Mouse (Mus musculus): ENCODE measurements at regions not wholly inside any gene's neighbourhood (a gene's known extent, or its start where the extent isn't known, plus 50 kb on each side); places are given as distances from the start of the nearest gene placed in this dataset.

DNA sequence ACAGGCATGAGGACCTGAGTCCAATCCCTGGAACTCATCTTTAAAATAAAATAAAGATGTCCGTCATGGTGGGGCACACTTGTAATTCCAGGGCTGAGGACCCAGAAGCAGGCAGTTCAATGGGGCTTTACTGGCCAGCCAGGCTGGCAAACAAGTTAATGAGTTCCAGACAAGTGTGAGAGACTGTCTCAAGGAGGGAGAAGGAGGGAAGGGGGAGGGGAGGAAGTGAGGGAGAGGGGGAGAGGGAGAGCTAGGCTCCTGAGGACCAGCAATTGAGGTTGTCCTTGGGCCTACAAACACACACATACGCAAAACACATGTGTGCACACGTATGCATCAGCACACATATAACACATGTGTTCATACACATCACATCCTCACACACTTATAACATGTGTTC is 149.2 kb downstream of the Tmem132e start:
- Histone ChIP-seq H3K36me3 (ENCODE audit: control insufficient read depth, insufficient read depth, low read length) (no peaks in the 10 kb centered on the region), H3K27ac (ENCODE audit: low read depth, low read length) (no peak overlapping the region), H3K9me3 (ENCODE audit: control insufficient read depth, low read length) (no peaks in the 10 kb centered on the region), H3K9ac (ENCODE audit: low read length) (no peak overlapping the region), H3K4me2 (no peak overlapping the region), H3K27me3 (ENCODE audit: control insufficient read depth, insufficient read depth, low read length) (no peaks in the 10 kb centered on the region), H3K4me1 (ENCODE audit: control insufficient read depth, insufficient read depth, low read length) (no peaks in the 10 kb centered on the region), H3K4me3 (ENCODE audit: low read depth, low read length) (no peak overlapping the region)
- WGBS: 75% methylated on average over 3 of the region's 3 CpGs
- DNase-seq (ENCODE audit: low spot score, missing footprints) (no peak), ATAC-seq (ENCODE audit: low FRiP score) (no peak)

DNA sequence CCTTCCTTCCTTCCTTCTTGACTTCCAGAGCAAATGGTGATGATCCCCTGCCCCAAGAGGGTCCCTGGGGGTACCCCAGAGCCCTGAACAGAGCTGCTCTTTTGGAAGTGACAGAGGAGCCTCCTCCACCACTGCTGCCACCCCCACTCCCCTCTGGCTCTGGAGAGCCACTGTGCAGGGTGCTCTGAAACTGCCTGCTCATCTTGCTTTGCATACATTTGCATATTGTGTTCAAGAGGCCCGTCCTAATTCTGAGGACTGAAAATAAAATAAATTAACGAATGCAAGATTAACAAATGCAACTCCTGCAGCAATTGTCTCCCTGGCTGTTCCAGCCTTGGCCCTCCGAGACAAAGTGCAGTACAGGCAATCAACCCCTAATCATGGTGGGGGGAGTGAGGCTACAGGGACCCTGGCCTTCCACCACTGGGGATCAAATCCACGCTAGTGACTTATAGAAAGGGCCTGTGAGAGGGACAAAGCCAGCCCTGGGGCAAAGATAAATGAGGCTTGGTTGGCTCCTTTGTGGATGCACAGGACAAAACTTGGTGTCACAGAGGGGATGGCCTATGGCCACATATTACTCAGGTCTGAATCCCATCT is 134.6 kb downstream of the Tmem132e start:
- Histone ChIP-seq H3K9ac (ENCODE audit: low read length) (no peak overlapping the region), H3K4me3 (ENCODE audit: low read depth, low read length) (no peak overlapping the region), H3K27ac (ENCODE audit: low read depth, low read length) (no peak overlapping the region), H3K27me3 (ENCODE audit: control insufficient read depth, insufficient read depth, low read length) (no peaks in the 10 kb centered on the region), H3K4me1 (ENCODE audit: control insufficient read depth, insufficient read depth, low read length) (peaks cover 15% of the 10 kb centered on the region), H3K9me3 (ENCODE audit: control insufficient read depth, low read length) (no peaks in the 10 kb centered on the region), H3K36me3 (ENCODE audit: control insufficient read depth, insufficient read depth, low read length) (no peaks in the 10 kb centered on the region), H3K4me2 (no peak overlapping the region)
- WGBS: 27% methylated on average over 4 of the region's 4 CpGs
- DNase-seq (ENCODE audit: low spot score, missing footprints): no peak
- ATAC-seq (ENCODE audit: low FRiP score): peak; percentile 63; the same call in 1 of the 2 replicates

DNA sequence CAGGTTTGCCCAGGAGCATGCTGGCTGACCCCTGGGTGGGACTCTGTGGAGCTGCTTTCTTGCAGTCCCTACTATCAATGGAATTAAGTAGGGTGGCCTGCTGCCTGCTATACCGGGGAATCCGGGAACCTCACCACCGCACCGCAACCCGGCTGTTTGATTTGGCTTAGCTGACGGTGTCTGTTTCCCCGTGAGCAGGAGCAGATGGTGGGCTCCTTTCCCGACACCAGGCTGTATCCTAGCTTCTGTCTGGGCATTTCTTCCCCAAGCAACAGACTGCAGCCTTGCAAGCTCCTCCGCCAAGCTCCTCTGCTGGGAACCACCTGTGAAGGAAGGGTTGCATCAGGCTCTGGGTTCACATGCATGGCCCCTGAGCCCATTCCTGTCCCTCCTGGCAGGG is 132.7 kb downstream of the Tmem132e start:
- no peaks in the 10 kb centered on the region for H3K36me3 ChIP-seq (ENCODE audit: control insufficient read depth, insufficient read depth, low read length)
- H3K9ac ChIP-seq (ENCODE audit: low read length): no peak overlapping the region
- no peaks in the 10 kb centered on the region for H3K9me3 ChIP-seq (ENCODE audit: control insufficient read depth, low read length)
- ATAC-seq (ENCODE audit: low FRiP score) (no peak), DNase-seq (ENCODE audit: low spot score, missing footprints) (no peak)
- H3K4me1 ChIP-seq (ENCODE audit: control insufficient read depth, insufficient read depth, low read length): peaks cover 15% of the 10 kb centered on the region
- H3K27me3 ChIP-seq (ENCODE audit: control insufficient read depth, insufficient read depth, low read length): no peaks in the 10 kb centered on the region
- WGBS: 38% methylated on average over 9 of the region's 9 CpGs
- H3K27ac ChIP-seq (ENCODE audit: low read depth, low read length): no peak overlapping the region
- H3K4me2 ChIP-seq: no peak overlapping the region
- no peak overlapping the region for H3K4me3 ChIP-seq (ENCODE audit: low read depth, low read length)

DNA sequence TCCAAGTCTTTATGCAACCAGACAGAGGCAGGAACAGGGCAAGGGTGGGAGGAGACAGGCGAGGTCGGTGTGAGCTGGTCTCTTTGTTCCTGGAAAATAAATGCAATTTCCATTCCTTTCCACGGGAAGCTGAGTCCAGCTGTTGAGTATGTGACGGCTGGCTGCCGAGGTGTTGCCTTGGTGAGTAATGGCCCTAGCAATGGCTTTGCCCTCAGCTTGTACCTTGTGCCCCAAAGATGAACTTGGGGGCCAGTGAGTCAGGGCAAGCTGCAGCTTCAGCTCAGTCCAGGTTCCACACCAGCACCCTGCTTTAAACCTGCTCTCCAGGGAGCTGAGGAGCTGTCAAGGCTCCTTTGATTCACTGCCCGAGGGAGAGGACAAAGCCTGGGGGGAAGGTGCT is 130.0 kb downstream of the Tmem132e start:
- H3K4me2 ChIP-seq: no peak overlapping the region
- H3K27ac ChIP-seq (ENCODE audit: low read depth, low read length): no peak overlapping the region
- no peaks in the 10 kb centered on the region for H3K9me3 ChIP-seq (ENCODE audit: control insufficient read depth, low read length)
- DNase-seq (ENCODE audit: low spot score, missing footprints): no peak
- no peak overlapping the region for H3K4me3 ChIP-seq (ENCODE audit: low read depth, low read length)
- no peaks in the 10 kb centered on the region for H3K27me3 ChIP-seq (ENCODE audit: control insufficient read depth, insufficient read depth, low read length)
- WGBS: 27% methylated on average over 6 of the region's 6 CpGs
- no peak for ATAC-seq (ENCODE audit: low FRiP score)
- H3K9ac ChIP-seq (ENCODE audit: low read length): no peak overlapping the region
- H3K4me1 ChIP-seq (ENCODE audit: control insufficient read depth, insufficient read depth, low read length): peaks cover 9% of the 10 kb centered on the region
- H3K36me3 ChIP-seq (ENCODE audit: control insufficient read depth, insufficient read depth, low read length): no peaks in the 10 kb centered on the region

DNA sequence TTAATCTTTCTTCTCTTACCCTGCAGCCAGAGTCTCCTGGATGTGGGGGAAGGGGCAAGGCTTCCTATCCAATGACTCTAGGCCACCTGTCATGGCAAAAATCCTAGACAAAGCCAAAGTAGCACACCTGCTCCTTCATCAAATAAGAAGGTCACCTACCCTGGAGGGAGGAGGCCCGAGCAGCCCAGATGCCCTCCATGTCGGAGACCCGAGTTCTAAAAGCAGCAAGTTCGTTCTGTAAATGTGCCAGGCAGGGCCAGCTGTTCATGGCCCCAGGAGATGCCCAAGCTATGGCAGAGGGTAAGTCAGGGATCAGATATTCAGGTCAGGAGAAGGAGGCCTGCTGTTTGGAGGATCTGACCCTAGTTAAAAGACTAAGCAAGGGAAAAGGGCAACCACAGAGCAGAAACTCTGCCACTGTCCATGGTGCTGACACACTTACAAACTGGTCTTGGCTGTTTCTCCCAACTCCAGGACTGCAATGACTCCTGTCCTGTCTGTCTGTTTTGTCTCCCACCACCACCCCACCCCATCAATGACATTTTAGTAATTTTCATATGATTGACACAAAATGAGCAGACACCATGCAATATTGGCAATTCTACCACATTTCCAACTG is 125.9 kb downstream of the Tmem132e start:
- H3K4me3 ChIP-seq (ENCODE audit: low read depth, low read length): no peak overlapping the region
- peaks cover 4% of the 10 kb centered on the region for H3K4me1 ChIP-seq (ENCODE audit: control insufficient read depth, insufficient read depth, low read length)
- no peak overlapping the region for H3K4me2 ChIP-seq
- DNase-seq (ENCODE audit: low spot score, missing footprints) (peak; percentile 91), ATAC-seq (ENCODE audit: low FRiP score) (no peak)
- H3K9me3 ChIP-seq (ENCODE audit: control insufficient read depth, low read length): no peaks in the 10 kb centered on the region
- no peaks in the 10 kb centered on the region for H3K27me3 ChIP-seq (ENCODE audit: control insufficient read depth, insufficient read depth, low read length)
- WGBS: 90% methylated on average over 4 of the region's 4 CpGs
- H3K36me3 ChIP-seq (ENCODE audit: control insufficient read depth, insufficient read depth, low read length): no peaks in the 10 kb centered on the region
- H3K9ac ChIP-seq (ENCODE audit: low read length): no peak overlapping the region
- H3K27ac ChIP-seq (ENCODE audit: low read depth, low read length): no peak overlapping the region

DNA sequence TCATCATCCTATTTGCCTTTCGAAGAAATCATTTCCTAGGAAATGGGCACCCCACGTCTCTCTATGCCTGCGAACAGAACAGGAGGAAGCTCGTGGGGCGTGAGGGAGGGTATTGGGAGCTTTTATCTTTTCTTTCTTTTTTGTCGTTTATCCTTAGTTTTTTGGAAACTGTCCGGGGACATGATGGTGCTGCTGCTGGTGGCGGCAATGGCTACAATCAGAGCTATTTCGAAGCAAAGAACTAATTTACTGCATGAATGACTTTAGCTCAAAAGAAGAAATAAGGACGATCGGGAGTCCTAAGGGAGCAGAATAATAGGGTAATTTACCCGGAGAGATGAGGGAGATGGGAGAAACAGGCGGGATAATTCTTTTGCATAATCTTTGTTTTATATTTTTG is 119.9 kb downstream of the Tmem132e start:
- Histone ChIP-seq H3K27ac (ENCODE audit: low read depth, low read length) (no peak overlapping the region), H3K9ac (ENCODE audit: low read length) (no peak overlapping the region; the same call in 1 of the 2 replicates), H3K4me2 (peak overlapping the region; percentile 26), H3K36me3 (ENCODE audit: control insufficient read depth, insufficient read depth, low read length) (no peaks in the 10 kb centered on the region), H3K4me3 (ENCODE audit: low read depth, low read length) (no peak overlapping the region), H3K9me3 (ENCODE audit: control insufficient read depth, low read length) (no peaks in the 10 kb centered on the region), H3K4me1 (ENCODE audit: control insufficient read depth, insufficient read depth, low read length) (peaks cover 5% of the 10 kb centered on the region), H3K27me3 (ENCODE audit: control insufficient read depth, insufficient read depth, low read length) (no peaks in the 10 kb centered on the region)
- no peak for ATAC-seq (ENCODE audit: low FRiP score)
- 13% methylated on average over 13 of the region's 13 CpGs for WGBS
- no peak for DNase-seq (ENCODE audit: low spot score, missing footprints)
